In the genomic region with DNA sequence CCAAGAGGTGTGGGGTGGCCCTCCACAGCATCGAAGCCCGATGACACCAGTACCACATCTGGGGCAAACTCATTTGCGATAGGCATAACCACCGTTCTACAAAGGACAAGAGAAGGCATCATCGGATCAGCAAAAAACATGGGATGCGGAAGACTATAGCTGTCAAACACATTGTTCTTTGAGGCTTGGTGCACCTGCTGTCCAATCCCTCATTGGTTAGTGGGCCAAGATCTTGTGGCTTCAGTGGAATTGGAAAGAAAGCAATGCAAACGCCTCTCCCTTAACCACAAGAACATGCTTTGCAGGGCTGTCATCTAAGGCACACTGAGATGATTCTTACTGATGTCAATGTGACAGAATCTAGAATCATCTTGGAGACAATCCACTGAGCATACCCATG, we compare ENCODE assay signal across 20 mouse cellular contexts.
A peak's percentile ranks its signal among the peaks of the same experiment; 100 is the strongest.
DNase-seq lines count a peak whose midpoint lies in the region; ATAC-seq and TF ChIP-seq lines count a peak whose summit lies in the region.
"Had no signal": no experiment of that assay in that cellular context is flagged by ENCODE, and none has a peak within 500 bp of the region (broad histone marks: within the 10 kb centered on the region; RNA-seq: fewer than 3 reads in every experiment).

No protein-coding gene starts in this region.

- H3K9me3 ChIP-seq in forebrain, embryonic 12.5 days: no peaks in the 10 kb centered on the region
- H3K9me3 ChIP-seq: G1E had no signal

- no peak overlapping the region for H3K9ac ChIP-seq in forebrain, embryonic 12.5 days

- no peaks in the 10 kb centered on the region for H3K79me3 ChIP-seq in C2C12 (ENCODE audit: low read depth)

- WGBS in forebrain, embryonic 12.5 days: 95% methylated on average over 7 of the region's 7 CpGs

- H3K4me2 ChIP-seq in myocyte (ENCODE audit: low read depth): no peak overlapping the region
- H3K4me2 ChIP-seq in forebrain, embryonic 12.5 days: no peak overlapping the region

- no peak for TF ChIP-seq POLR2A in myocyte (IDR thresholded peaks at IDR 0.05; ENCODE audit: insufficient read length, low read depth)

- no peak for DNase-seq in right cerebral cortex, postnatal 25 days
- DNase-seq: adrenal gland, adult 2 months; adrenal gland, adult 8-10 months; adrenal gland, postnatal 10 days; adrenal gland, postnatal 14 days; adrenal gland, postnatal 25 days; adrenal gland, postnatal 36 days; B cell, adult 2 months; cerebellum, adult 11 months; cerebellum, adult 11-12 months; cerebellum, adult 18-20 months; cerebellum, adult 2 months had no signal

- H3K36me3 ChIP-seq in C2C12 (ENCODE audit: control insufficient read depth, insufficient read depth): peaks cover 10% of the 10 kb centered on the region
- peaks cover 71% of the 10 kb centered on the region for H3K36me3 ChIP-seq in myocyte (ENCODE audit: control insufficient read depth, insufficient read depth)
- H3K36me3 ChIP-seq in forebrain, embryonic 12.5 days (replicated peaks): peaks cover 73% of the 10 kb centered on the region

- TF ChIP-seq CTCF in C2C12 (IDR thresholded peaks at IDR 0.05; ENCODE audit: control insufficient read depth, insufficient read depth, insufficient read length): no peak

- no peaks in the 10 kb centered on the region for H3K4me1 ChIP-seq in forebrain, embryonic 12.5 days

- no peak overlapping the region for H3K27ac ChIP-seq in forebrain, embryonic 12.5 days

- no peak for ATAC-seq in forebrain, embryonic 12.5 days (ENCODE audit: low FRiP score)
- ATAC-seq: activated CD4-positive, CD25-positive, alpha-beta regulatory T cell, adult 4 months; CD4-positive, CD25-positive, alpha-beta regulatory T cell, adult 4 months; Patski had no signal

- H3ac ChIP-seq in C2C12 (ENCODE audit: control insufficient read depth, insufficient read length, low read depth) (no peak overlapping the region), myocyte (ENCODE audit: control insufficient read depth, insufficient read length) (no peak overlapping the region)

- H3K27me3 ChIP-seq in C2C12 (ENCODE audit: control insufficient read depth, insufficient read depth, insufficient read length) (no peaks in the 10 kb centered on the region), myocyte (ENCODE audit: control insufficient read depth, insufficient read depth, insufficient read length) (no peaks in the 10 kb centered on the region)
- H3K27me3 ChIP-seq in forebrain, embryonic 12.5 days: no peaks in the 10 kb centered on the region
- H3K27me3 ChIP-seq: CH12.LX, Patski had no signal

- no peaks in the 10 kb centered on the region for H3K79me2 ChIP-seq in C2C12 (ENCODE audit: control insufficient read depth, insufficient read depth)
- H3K79me2 ChIP-seq in myocyte (ENCODE audit: control insufficient read depth, insufficient read depth): no peaks in the 10 kb centered on the region

- no peak overlapping the region for H3K4me3 ChIP-seq in C2C12 (ENCODE audit: insufficient read depth, poor library complexity, severe bottlenecking)
- no peak overlapping the region for H3K4me3 ChIP-seq in myocyte
- no peak overlapping the region for H3K4me3 ChIP-seq in forebrain, embryonic 12.5 days (replicated peaks)

TF ChIP-seq in C2C12, 6 proteins besides CTCF, POLR2A, EP300 and RAD21:
- TF ChIP-seq MYOG (IDR thresholded peaks at IDR 0.05; ENCODE audit: control insufficient read depth, extremely low read depth, insufficient read length) (no peak), MYOD1 (IDR thresholded peaks at IDR 0.05; ENCODE audit: control insufficient read depth, insufficient read length, low read depth) (peak; percentile 92), FOSL1 (IDR thresholded peaks at IDR 0.05; ENCODE audit: insufficient read depth, low read length, poor library complexity, severe bottlenecking) (no peak), MAX (IDR thresholded peaks at IDR 0.05) (peak; percentile 83), USF1 (IDR thresholded peaks at IDR 0.05; ENCODE audit: low read depth) (no peak), CEBPB (IDR thresholded peaks at IDR 0.05; ENCODE audit: low read depth) (no peak)

TF ChIP-seq in myocyte, 11 proteins besides CTCF, POLR2A, EP300 and RAD21:
- peak; percentile 33 for TF ChIP-seq TCF3 (IDR thresholded peaks at IDR 0.05; ENCODE audit: insufficient read length, low read depth)
- no peak for TF ChIP-seq USF1 (IDR thresholded peaks at IDR 0.05; ENCODE audit: low read depth)
- TF ChIP-seq POLR2AphosphoS2 (IDR thresholded peaks at IDR 0.05; ENCODE audit: insufficient read length, low read depth): no peak
- peak; percentile 36 for TF ChIP-seq TCF12 (IDR thresholded peaks at IDR 0.05; ENCODE audit: insufficient read depth, poor library complexity, severe bottlenecking)
- TF ChIP-seq E2F4 (IDR thresholded peaks at IDR 0.05; ENCODE audit: insufficient read depth): no peak
- TF ChIP-seq MYOD1 (IDR thresholded peaks at IDR 0.05; ENCODE audit: control insufficient read depth in 1 of 3, insufficient read length in 2 of 3, low read depth in 2 of 3): peak in 2 of 3 experiments; percentile 77 to 80
- TF ChIP-seq MYOG (IDR thresholded peaks at IDR 0.05; ENCODE audit: control insufficient read depth in 1 of 3, insufficient read depth in 1 of 3, insufficient read length in 2 of 3, low read depth in 2 of 3): peak in 2 of 3 experiments; percentile 62 to 66
- no peak; the same call in 1 of the 2 replicates for TF ChIP-seq CEBPB (IDR thresholded peaks at IDR 0.05; ENCODE audit: insufficient read depth, poor library complexity, severe bottlenecking)
